Mouse (Mus musculus): ENCODE data around the gene Olfr1030.
"Not testable (repeated sequence)": the region's sequence is repeated elsewhere in the genome, so short reads cannot be mapped to it uniquely, and the experiment has no call there.

Gene Olfr1030

DNA sequence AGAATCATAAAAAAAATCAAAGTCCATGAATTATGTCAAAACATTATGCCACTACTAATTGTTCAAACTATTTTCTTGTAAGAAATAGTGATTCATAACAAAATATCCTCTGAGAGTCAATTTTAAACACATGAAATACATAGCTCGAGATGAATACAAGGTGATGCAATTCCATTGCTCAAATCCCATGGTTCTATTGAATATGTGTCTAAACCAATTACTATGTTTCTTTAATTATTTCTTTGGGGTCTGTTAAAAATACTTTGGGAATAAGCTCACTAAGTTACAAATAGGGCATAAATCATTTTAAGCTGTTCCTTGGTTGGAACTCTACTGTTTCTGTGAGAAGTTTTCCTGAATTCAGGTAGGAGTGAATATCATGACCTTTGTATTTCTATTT, at the start of gene Olfr1030:
Gene Olfr1030 (plus strand): TSS at position 301 of the 400 bp plus-strand sequence.
- DNase-seq (ENCODE audit: low spot score in 2 of 2) = no peak

DNA sequence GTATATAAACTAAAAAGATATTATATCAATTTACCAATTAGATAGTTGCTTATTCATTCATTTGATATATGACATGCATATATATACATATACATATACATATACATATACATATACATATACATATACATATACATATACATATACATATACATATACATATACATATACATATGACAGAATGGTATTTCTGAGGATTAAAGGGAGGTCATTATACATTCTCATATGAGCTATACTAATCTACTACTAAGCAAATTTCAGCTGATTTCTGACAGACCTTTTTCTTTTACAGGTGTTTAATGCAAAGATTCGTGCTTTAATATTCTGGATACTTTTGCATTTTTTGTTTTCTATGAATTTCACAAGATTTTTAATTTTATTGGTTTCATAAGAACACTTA, 28.9 kb upstream of the Olfr1030 start, which contains the start of gene Olfr1028:
Gene Olfr1028 (plus strand): TSS at position 301 of the 400 bp plus-strand sequence.
- no peak for DNase-seq (ENCODE audit: low spot score in 2 of 2)

DNA sequence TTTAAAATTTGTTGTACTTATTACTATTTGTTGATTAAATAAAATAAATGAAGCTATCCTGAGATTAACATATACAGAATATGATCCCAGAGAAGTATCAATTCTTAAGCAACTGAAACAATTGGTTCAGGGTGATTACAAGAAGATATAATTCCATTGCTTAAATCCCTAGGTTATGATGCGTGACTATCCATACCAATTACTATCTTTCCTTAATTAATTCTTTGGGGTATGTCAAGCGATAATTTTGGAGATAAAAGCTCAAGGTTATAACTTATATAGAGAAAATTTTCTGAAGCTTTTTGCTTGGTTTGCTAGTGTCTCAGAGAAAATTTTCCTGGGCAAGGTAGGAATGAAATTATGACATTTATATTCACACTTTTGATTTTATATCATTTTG, 5.5 kb upstream of the Olfr1030 start, which contains the start of gene Olfr1029:
Gene Olfr1029 (plus strand): TSS at position 301 of the 400 bp plus-strand sequence.
- no peak for DNase-seq (ENCODE audit: low spot score in 2 of 2)

DNA sequence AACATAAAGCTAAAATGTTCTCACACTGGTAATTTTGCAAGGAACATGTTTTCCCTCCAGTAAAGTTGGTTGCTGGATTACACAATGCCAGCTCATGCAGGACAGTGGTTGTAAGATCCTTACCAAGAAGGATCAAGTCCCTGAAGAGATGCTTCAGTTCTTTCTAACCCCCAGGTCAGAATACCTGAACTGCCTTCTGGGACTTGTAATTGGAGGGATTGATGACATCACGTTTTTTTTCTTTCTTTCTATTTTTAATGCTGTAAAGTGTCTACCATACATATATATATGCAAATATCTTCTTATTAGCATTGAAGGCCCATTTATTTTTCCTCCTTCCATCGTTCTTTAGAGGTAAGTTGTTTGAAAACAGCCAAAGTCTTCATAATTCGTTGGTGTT, 10.9 kb downstream of the Olfr1030 start, which contains the start of gene Olfr1031:
Gene Olfr1031 (plus strand): TSS at position 301 of the 400 bp plus-strand sequence.
- DNase-seq (ENCODE audit: low spot score in 2 of 2) = no peak

DNA sequence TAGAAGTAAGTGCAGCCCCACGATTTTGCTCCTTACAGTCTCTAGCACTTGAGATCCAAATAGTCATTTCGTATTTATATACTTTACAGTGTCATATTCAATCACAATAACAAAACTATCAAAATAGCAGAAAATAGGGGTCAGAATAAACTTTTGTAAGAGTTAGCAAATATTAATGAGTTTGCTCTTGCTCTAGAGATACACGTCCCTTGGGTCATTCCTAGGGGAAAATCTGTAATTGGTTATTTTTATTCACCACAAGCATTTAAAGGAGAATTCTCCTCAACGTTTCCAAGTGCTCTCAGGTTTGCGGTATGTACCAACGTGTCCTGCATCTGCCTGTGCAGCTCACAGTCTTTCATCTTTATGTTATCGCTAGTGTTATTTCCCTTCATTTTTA, 26.2 kb downstream of the Olfr1030 start, which contains the start of gene Olfr1032:
Gene Olfr1032 (plus strand): TSS at position 301 of the 400 bp plus-strand sequence.
- DNase-seq (ENCODE audit: low spot score in 2 of 2) = no peak

DNA sequence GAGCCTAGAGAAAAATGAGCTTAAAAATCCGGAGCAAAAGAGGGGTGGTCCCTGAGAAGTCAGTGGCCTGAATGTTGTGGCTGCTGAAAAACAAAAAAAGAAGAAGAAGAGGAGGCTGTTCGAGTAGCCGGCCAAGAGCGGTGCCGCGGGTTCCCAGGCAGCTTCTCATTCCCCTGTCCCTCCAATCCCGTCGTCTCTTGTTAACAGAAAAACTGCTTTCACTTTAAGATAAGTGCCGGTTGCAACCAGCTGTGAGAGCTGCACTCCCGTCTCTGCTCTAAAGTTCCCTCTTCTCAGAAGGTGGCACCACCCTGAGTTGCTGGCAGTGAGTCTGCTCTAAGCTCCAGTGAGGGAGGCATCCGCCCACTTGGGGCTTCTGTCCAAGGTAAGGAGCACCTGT, 41.3 kb downstream of the Olfr1030 start, which contains the start of gene Olfr1033:
Gene Olfr1033 (plus strand): TSS at position 228 of the 400 bp plus-strand sequence.
- not testable (repeated sequence) for DNase-seq (ENCODE audit: low spot score in 2 of 2)

DNA sequence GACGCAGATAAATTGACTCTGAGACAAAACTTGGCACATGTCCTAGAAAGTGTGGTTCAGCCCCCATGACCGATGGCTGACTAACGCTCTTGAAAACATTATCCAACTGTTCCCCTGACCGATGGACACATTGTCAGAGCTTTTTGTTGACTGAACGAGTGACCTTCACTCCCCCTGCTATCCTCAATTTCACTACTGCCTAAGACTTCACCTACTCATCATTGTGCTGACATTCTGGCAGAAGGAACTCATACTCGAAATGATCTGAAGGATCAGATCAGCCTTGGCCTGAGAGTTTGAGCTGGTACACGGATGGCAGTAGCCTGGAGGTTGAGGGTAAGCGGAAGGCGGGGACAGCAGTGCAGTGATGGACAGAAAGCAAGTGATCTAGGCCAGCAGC, 42.4 kb downstream of the Olfr1030 start:
- DNase-seq (ENCODE audit: low spot score in 2 of 2) = not testable (repeated sequence)
